ENCODE assay signal across 27 mouse cellular contexts in genomic region chr4:40544806-40545205, GRCm38 (mm10).
A peak's percentile ranks its signal among the peaks of the same experiment; 100 is the strongest.
DNase-seq lines count a peak whose midpoint lies in the region; ATAC-seq and TF ChIP-seq lines count a peak whose summit lies in the region.
"Had no signal": no experiment of that assay in that cellular context is flagged by ENCODE, and none has a peak within 500 bp of the region (broad histone marks: within the 10 kb centered on the region; RNA-seq: fewer than 3 reads in every experiment).

No protein-coding gene starts in this region.

- H3K36me3 ChIP-seq in heart, embryonic 13.5 days = no peaks in the 10 kb centered on the region
- H3K36me3 ChIP-seq in forebrain, postnatal 0 days (ENCODE audit: insufficient read depth) = no peaks in the 10 kb centered on the region
- H3K36me3 ChIP-seq: embryonic facial prominence, embryonic 13.5 days; hindbrain, embryonic 12.5 days; kidney, embryonic 15.5 days; limb, embryonic 13.5 days; liver, embryonic 12.5 days; midbrain, embryonic 12.5 days; neural tube, embryonic 15.5 days had no signal

- H3K4me3 ChIP-seq in heart, embryonic 13.5 days = no peak overlapping the region
- H3K4me3 ChIP-seq in forebrain, postnatal 0 days (ENCODE audit: low read depth, low read length) = no peak overlapping the region
- H3K4me3 ChIP-seq: embryonic facial prominence, embryonic 13.5 days; forebrain, embryonic 13.5 days; hindbrain, embryonic 12.5 days; kidney, embryonic 15.5 days; limb, embryonic 13.5 days; liver, embryonic 12.5 days; midbrain, embryonic 12.5 days; neural tube, embryonic 15.5 days had no signal

- H3K4me2 ChIP-seq in heart, embryonic 13.5 days = no peak overlapping the region
- H3K4me2 ChIP-seq in forebrain, postnatal 0 days (ENCODE audit: low read depth) = no peak overlapping the region
- H3K4me2 ChIP-seq: embryonic facial prominence, embryonic 13.5 days; forebrain, embryonic 13.5 days; hindbrain, embryonic 12.5 days; kidney, embryonic 15.5 days; limb, embryonic 13.5 days; liver, embryonic 12.5 days; midbrain, embryonic 12.5 days; neural tube, embryonic 15.5 days had no signal

- H3K9me3 ChIP-seq in heart, embryonic 13.5 days = peaks cover 8% of the 10 kb centered on the region; the same call in 1 of the 2 replicates
- no peaks in the 10 kb centered on the region for H3K9me3 ChIP-seq in forebrain, postnatal 0 days (ENCODE audit: low read length)
- H3K9me3 ChIP-seq: embryonic facial prominence, embryonic 13.5 days; forebrain, embryonic 13.5 days; hindbrain, embryonic 12.5 days; kidney, embryonic 15.5 days; liver, embryonic 12.5 days; midbrain, embryonic 12.5 days had no signal

- H3K9ac ChIP-seq in heart, embryonic 13.5 days = no peak overlapping the region
- no peak overlapping the region for H3K9ac ChIP-seq in forebrain, postnatal 0 days
- H3K9ac ChIP-seq: embryonic facial prominence, embryonic 13.5 days; forebrain, embryonic 13.5 days; hindbrain, embryonic 12.5 days; kidney, embryonic 15.5 days; limb, embryonic 13.5 days; liver, embryonic 12.5 days; midbrain, embryonic 12.5 days; neural tube, embryonic 15.5 days had no signal

- no peaks in the 10 kb centered on the region for H3K27me3 ChIP-seq in heart, embryonic 13.5 days (replicated peaks)
- no peaks in the 10 kb centered on the region for H3K27me3 ChIP-seq in forebrain, postnatal 0 days (ENCODE audit: insufficient read depth, low read length)
- H3K27me3 ChIP-seq: embryonic facial prominence, embryonic 13.5 days; forebrain, embryonic 13.5 days; hindbrain, embryonic 12.5 days; kidney, embryonic 15.5 days; limb, embryonic 13.5 days; liver, embryonic 12.5 days; midbrain, embryonic 12.5 days; neural tube, embryonic 15.5 days had no signal

- H3K4me1 ChIP-seq in heart, embryonic 13.5 days = peaks cover 25% of the 10 kb centered on the region
- H3K4me1 ChIP-seq in forebrain, postnatal 0 days (ENCODE audit: insufficient read depth) = no peaks in the 10 kb centered on the region
- H3K4me1 ChIP-seq: embryonic facial prominence, embryonic 13.5 days; forebrain, embryonic 13.5 days; hindbrain, embryonic 12.5 days; kidney, embryonic 15.5 days; limb, embryonic 13.5 days; liver, embryonic 12.5 days; midbrain, embryonic 12.5 days; neural tube, embryonic 15.5 days had no signal

- no peak for TF ChIP-seq CTCF in forebrain, postnatal 0 days (IDR thresholded peaks at IDR 0.05; ENCODE audit: low read depth)

- H3K27ac ChIP-seq in heart, embryonic 13.5 days (replicated peaks) = peak overlapping the region; percentile 69
- no peak overlapping the region for H3K27ac ChIP-seq in forebrain, postnatal 0 days (ENCODE audit: low read depth, low read length)
- H3K27ac ChIP-seq: embryonic facial prominence, embryonic 13.5 days; forebrain, embryonic 13.5 days; hindbrain, embryonic 12.5 days; kidney, embryonic 15.5 days; limb, embryonic 13.5 days; liver, embryonic 12.5 days; midbrain, embryonic 12.5 days; neural tube, embryonic 15.5 days had no signal

- no peak for ATAC-seq in heart, embryonic 13.5 days (ENCODE audit: extremely low read depth, insufficient number of reproducible peaks, low FRiP score, low TSS enrichment)
- ATAC-seq in forebrain, postnatal 0 days = no peak
- ATAC-seq: activated CD4-positive, CD25-positive, alpha-beta regulatory T cell, adult 4 months; forebrain, embryonic 13.5 days; liver, embryonic 12.5 days had no signal

- no peak for DNase-seq in heart, adult 9 months (ENCODE audit: low spot score in 2 of 2)
- peak; percentile 14 to 22 for DNase-seq in left cerebral cortex, adult 9 months (ENCODE audit: low spot score in 2 of 2)
- DNase-seq in left cerebral cortex, postnatal 10 days (ENCODE audit: extremely low spot score in 1 of 2, low spot score in 2 of 2) = no peak
- DNase-seq in brain, adult 2 months (ENCODE audit: low read depth, low spot score) = peak; percentile 54
- peak; percentile 9 to 71 for DNase-seq in left cerebral cortex, postnatal 25 days (ENCODE audit: low spot score in 2 of 2)
- no peak for DNase-seq in forebrain, postnatal 0 days
- DNase-seq: adrenal gland, adult 8-10 months; cerebellum, adult 2 months; cerebellum, postnatal 25 days; embryo, embryonic 11 days; gastrocnemius, postnatal 25 days; kidney, adult 11 months; kidney, postnatal 36 days; lung, adult 18-20 months; lung, postnatal 14 days; spleen, adult 18-20 months; thymus, postnatal 25 days had no signal

- intact Hi-C loops in left cerebral cortex, postnatal 10 days (cut with DNase I) = no loop called here
- intact Hi-C loops in left cerebral cortex, postnatal 25 days (cut with DNase I) = loop anchor here (2.0 kb wide), 1 partner anchor 42 kb away; no protein-coding TSS in a partner anchor

Comparison
In these comparisons a context has a peak if more than half of its experiments do, and no peak if none do; other contexts are left out.
1. DNase-seq: peak in left cerebral cortex, adult 9 months (2 of 2), brain, adult 2 months (single experiment) and left cerebral cortex, postnatal 25 days (2 of 2); none in heart, adult 9 months (0 of 2), left cerebral cortex, postnatal 10 days (0 of 2) and forebrain, postnatal 0 days (single experiment).